Mouse (Mus musculus) lung, postnatal 10 days (tissue): ENCODE measurements around the gene Gm27029.
"Not testable (repeated sequence)": the region's sequence is repeated elsewhere in the genome, so short reads cannot be mapped to it uniquely, and the experiment has no call there.

Experiments used
- DNase-seq: peaks from one replicate; pipeline ENCODE4 v3.0.0; 2021

Gene Gm27029

DNA sequence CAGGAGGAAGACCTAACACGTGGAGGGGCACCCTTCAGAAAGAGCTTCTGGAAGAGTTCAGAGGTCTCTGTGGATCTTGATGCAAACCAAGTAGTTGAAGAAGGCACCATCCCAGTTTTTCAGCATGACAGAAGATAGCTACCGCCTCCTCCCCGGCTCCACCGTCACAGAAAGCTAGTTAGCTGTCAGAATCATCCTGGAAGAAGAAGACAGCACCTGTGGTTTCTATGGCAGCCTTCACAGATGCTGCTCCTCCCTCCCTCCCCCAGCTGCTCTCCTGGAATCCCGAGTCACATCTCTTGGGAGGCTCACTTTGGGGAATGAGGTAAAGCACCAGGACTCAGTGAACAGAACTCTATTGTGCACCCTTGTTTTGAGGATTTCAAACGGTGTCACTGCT is 5.6 kb downstream of the Gm27029 start:
- DNase-seq = no peak

DNA sequence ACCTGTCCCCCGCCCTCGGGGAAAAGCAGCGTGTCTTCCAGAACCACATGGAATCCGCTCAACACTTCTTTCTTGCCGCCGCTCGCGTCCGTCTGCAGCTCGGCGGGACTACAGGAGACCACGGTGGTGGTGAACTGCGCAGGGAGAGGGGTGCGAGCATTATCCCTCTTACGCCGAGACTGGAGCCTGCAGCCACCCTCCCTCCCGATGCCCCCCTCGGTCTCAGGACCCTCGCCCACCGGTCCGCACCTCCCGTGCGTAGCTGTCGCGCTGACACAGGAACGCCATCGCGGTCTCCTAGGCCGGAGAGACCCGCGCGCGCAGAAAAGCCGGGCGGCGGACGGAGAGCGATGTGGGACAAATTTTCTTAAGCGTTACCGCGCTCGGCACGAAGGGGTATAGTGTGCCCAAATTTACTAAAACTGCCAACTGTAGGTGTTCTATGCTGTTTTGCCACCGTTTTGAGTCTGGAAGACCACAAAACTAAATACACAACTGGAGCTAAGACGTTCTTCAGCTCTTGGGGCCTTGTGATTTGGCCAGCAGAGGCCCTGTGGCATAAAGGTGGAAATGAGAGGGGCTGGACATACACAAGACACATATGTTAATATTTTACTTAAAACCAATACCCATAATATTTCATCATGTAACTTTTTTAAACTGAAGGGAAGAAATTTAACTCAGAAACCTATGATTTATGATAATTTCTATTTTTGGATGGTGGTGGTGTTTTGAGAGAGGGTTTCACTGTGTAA is 7.3 kb downstream of the Gm27029 start, which contains the start of gene Aarsd1:
Gene Aarsd1, minus strand, starts transcription at position 515 of the 755 bp plus-strand sequence.
- peak; percentile 93 for DNase-seq

DNA sequence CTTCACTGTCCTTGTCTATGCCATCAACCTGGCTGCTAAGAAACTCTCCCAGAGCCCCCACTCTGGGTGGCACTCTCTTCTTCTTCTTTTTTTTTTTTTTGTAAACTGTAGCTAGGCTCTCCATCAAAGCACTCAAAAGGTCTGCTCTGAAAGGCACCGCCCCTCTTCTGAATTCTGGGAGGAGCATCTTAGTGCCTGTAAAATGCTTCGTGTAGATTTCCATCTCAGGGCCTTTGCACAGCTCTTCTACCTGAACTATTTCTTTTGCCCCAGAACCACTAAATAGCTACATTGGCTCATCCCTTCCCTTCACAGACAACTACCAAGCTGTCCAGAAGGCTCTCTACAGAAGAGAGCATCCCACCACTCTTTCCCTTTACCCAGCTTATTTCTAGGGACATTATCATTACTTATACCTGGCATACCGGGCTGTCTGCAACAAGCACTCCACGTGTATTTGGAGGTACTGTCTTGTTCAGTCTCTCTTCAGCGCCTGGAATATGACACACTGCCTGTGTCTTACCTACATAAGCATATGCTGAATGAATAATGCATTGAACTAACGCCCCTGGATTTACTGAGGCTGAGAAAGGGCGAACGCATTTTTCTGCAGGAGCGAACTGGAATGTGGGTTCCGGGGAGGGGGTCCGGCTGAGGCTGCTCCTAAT is 8.0 kb downstream of the Gm27029 start:
- peak; percentile 32 for DNase-seq

DNA sequence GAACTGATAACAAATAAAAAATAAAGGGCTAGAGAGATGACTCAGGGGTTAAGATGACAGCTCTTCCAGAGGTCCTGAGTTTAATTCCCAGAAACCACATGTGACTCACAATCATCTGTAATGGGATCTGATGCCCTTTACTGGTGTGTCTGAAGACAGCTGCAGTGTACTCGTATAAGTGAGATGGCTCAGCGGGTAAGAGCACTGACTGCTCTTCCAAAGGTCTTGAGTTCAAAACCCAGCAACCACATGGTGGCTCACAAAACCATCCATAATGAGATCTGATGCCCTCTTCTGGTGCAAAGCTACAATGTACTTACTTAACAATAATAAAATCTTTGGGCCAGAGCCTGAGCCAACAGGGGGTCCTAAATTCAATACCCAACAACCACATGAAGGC is 9.3 kb downstream of the Gm27029 start:
- DNase-seq = no peak

DNA sequence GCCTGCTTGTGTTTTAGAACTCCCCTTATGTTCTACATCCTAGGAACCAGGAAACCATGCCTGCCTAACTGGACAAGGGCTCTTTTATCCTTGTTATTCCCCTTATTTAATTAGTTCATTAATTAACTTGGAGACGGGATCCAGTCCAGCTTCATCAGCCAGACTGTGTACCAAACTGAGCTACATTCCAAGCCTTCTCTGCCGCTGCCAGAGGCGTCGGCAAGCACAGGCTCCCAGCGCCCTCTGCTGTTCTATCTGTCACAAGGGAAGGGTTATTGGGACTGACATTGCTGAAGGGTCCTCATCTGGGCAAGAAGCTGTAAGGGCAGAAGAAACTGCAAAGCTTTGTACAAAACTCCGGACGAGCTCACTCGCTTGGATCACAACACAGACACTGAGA is 29.5 kb downstream of the Gm27029 start:
- peak; percentile 85 for DNase-seq

DNA sequence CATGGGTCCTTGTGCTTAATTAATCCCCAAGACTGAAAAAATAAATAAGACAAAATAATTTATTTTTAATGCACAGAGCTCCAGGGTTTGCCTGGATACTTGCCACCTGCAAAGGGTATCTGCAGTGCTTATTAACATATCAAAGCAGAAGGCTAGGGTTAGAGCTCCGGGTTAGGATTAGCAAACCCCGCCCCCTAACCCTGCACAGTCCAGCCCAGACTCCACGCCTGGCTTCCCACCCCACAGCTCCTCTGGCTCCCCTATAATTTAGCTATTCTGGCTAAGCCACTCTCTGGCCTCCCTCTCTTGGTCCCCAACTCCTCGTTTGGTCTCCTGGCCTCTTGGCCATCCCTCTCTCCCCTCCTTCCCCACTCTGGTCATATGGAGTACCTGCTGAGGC is 42.8 kb downstream of the Gm27029 start:
- no peak for DNase-seq

DNA sequence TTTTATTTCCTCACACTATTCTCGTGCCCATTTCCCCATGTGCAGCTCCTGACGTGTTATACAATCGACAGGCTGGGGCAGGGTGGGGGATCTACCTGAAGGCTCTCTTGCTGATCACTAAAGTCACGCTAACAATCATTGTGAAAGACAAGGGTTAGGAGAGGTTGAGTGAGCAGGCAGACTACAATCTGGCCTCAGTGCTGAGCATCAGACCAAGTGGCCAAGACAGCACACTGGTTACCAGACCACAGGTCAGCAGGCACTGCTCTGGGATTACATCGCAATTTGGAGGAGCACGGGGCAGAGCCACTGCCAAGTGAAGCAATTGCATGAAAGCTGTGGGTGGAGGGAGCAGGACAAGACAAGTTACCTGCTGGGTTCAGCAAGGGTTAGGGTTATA is 45.7 kb downstream of the Gm27029 start:
- no peak for DNase-seq

DNA sequence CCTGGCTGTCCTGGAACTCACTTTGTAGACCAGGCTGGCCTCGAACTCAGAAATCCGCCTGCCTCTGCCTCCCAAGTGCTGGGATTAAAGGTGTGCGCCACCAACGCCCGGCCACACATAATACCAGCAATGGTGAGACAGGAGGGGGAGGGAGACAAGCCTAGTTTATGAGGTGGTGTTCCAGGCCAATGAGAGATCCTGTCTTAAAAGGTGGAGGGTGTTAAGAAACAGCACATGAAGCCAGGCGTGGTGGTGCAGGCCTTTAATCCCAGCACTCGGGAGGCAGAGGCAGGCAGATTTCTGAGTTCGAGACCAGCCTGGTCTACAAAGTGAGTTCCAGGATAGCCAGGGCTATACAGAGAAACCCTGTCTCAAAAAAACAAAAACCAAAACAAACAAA is 46.4 kb downstream of the Gm27029 start:
- DNase-seq = not testable (repeated sequence)

DNA sequence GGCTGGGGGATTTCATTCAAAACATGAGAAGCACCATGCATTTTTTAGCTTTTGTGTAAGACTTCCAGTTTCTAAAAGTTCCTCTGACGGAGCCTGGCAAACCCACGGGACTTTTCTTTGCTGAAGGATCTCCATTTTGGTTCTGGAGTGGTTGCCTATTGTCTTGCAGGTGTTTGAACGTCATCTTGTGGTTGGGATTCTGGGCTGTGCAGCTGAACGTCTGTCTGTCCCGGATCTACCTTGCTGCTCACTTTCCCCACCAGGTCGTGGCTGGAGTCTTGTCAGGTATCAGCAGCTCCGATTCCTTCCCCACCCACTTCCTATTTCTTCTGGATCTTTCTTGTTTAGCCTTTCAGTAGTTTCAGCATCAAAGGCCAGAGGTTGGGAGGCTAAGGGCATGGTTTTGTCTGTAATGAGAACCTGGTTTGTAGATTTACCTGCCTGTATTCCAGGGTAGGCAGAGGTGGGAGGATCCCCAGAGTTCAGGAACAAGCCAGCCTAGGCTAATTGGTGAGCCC is 50.1 kb downstream of the Gm27029 start:
- no peak for DNase-seq

DNA sequence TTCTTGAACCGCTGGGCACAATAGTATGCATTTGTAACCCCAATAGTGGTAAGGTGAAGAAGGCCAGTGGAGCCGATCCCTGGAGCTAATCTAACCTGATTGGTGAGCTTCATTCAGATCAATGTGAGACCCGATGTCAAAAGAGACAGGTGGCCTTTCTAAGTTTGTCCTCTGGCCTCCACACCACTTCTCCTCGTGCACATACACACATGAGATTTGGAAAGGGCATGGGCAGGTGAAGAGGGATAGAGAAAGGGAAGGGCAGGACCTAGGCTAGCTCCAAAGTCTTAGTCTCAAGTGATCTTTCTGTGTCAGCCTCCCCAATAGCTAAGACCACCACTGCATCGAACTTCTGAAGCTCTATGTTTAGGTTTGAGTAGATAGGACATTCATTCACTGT is 54.5 kb downstream of the Gm27029 start:
- no peak for DNase-seq

DNA sequence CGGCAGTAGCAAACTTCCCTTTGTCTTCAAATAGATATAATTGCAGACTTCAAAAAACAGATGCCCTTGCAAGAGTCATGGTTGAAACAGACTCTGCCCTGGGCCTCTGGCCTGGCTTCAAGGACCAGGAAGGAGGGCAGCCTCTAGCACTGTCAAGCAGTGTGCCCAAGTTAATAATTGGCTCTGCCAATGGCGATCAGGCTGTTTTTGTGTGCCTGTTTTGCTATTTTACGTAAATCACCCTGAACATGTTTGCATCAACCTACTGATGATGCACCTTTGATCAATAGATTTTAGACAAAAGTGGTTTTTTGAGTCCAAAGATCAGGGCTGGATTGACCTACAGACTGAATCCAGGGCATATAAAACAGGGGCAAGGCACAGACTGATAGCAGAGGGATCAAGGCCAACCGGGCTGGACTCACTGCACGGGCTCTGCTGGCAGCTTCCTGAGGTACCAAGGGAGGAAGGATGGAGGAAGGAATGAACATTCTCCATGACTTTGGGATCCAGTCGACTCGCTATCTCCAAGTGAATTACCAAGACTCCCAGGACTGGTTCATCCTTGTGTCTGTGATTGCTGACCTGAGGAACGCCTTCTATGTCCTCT is 57.2 kb downstream of the Gm27029 start, which contains the start of gene G6pc:
Gene G6pc, plus strand, starts transcription at position 236 of the 610 bp plus-strand sequence.
- no peak for DNase-seq

DNA sequence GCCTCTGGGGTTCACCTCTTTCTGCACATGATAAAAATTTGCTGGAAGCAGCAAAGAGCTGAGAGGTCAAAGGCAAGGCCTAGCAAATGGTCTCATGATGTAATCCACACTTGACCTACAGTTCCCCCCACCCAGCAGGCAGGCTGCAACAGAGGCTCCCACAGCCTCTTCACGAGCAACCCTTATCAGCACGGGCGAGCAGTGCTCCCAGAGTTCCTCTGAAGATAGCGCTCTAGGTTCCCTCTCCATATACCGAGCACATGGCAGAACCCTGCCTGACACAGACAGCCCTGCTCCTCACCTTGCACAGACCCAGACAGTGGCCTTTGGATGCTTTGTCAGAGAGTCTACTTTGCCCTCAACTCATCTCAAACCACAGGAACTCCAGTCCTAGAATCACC is 60.1 kb downstream of the Gm27029 start:
- DNase-seq = no peak

DNA sequence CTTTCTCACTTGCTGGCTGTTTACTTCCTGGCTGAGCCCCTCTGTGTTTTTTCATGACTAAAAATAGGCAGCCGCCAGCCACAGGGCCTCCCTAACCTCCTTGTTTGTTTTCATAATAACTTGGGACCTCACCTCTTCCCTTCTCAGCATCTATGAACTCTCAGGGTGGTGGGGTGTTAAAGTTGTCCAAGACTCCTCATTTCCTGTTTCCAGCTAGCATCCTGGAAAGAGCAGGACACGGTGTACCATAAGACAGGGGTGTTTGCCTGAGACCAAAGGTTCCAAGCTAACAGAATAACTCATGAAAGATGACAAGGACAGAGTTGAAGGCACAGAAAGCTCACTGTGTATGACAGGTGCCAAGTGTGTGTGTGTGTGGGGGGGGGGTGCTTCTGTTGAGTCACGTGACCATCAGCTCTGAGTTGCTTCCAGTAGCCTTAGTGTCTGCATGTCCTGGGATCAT is 63.9 kb downstream of the Gm27029 start:
- DNase-seq = peak; percentile 27

DNA sequence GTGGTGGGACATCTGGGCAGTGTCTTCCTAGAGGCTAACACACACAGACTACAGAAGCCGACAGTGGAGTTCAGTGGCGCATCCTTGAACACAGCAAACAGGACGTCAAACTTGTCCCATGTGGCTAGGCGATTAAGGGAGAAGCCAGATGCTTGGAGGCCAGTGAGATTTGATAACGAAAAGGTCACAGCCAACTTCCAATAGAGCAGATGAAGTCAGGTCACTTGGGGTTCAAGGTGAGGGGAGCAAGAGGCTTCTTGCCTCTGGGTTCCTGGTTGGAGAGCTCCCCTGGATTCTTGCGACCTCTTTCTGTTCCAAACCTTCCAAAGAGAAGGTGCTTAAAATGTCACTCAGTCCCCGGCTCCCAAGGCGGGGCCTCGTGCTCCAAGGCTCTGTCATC is 64.8 kb downstream of the Gm27029 start:
- DNase-seq = no peak

DNA sequence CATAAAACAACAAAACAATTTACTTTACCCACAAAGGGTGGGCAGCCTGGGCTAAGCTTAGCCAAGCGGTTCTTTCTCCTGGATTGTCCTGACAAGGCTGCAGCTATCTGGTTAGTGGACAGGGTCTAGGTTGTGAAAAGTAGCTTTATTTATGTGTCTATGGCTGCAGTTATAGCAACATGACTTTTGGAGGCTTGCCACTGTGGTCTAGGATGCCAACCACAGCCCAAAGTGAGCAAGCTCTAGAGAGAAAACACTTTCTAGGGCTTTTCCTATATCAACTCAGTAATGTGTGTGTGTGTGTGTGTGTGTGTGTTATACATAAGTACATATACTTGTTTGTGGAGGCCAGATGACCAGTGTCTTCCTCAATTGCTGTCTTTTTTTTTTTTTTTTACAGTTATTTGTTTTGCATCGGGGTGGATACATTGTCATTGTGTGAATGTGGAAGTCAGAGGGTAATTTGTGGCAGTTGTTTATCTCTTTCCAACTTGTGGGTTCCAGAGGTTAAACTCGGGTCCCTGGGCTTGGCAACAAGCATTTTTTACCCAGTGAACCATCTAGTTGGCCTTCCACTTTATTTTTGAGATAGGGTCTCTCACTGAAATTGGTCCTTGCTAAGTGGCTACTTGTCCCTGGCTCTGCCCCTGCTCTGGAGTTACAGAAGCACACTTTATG is 67.0 kb downstream of the Gm27029 start:
- DNase-seq = no peak
